Mouse (Mus musculus) B cell, adult 2 months (primary cell): ENCODE data around the gene Rnaset2b.
"Not testable (repeated sequence)": the region's sequence is repeated elsewhere in the genome, so short reads cannot be mapped to it uniquely, and the experiment has no call there.

ENCODE experiments used
- DNase-seq, 2 experiments: peaks; one replicate each; pipeline ENCODE4 v3.0.0; 2022

The Rnaset2b gene

GRCm38 (mm10) chr17:6986118-6986517 is 15.7 kb downstream of the Rnaset2b start:
- DNase-seq = not testable (repeated sequence)

DNA sequence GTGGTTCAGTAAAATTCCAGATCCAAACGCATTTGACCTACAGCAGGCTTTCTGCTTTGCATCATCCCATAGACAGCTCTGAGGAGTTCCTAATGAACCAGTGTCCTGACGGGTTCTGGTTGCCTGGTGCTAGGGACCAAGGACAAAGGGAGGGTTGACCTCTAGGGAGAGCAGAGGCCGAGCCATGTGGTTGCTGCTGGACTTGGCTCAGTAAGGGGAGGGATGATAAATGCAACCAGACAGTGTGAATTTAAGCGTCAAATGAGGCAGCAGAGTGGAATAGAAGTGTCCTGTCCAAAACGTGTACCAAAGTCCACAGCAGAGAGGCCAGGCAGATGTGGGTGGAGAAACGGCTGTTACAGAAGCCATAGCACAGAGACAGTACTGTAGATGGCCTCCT is 25.1 kb downstream of the Rnaset2b start:
- not testable (repeated sequence) for DNase-seq

DNA sequence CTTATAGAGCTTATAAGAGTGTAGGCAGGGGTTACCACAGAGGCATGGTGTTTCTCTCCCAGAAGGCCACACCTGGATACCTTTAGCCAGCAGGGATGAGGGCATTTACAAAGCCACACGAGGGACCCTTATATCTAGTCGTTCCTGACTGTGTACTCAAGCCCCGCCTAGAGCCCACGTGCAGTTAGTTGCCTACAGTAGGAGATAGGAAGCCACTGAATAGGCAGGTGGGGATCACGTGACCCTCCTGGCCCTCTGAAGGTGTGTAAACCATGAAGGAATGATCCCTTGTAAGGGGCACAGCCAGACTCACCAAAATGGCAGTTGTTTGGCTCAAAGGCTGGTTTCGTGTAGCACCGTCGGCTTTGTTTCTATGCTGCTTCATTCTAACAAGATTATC is 26.4 kb downstream of the Rnaset2b start:
- not testable (repeated sequence) for DNase-seq

DNA sequence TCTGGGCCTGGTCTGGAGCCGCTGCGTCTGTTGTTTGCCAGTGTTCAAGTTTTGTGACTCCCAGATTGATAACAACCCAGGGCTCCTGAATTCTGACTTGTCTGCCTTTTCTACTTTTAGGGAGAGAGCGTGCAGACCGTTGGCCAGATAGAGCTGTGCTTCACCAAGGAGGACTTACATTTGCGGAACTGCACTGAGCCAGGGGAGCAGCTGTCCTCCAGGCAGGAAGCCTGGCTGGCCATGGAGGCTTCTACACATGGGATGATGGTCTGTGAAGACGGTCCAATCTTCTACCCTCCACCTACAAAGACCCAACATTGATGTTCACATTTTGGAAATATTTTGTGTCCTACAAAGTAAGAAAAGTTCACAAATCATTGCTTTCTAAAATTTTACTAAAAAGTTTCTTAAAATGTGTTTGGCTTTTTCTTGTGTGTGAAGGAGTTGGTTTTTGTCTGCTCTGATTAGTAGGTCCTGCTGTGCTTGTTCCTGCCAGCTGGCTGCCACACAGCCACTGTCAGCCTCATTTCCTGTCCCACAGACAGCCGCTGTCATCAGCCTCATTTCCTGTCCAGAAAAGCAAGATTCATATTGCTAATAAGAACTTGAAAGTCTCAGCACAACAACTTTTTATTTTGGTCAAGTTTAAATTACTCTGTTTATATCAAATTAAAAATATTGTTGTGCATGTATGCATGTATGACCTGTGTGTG is 27.5 kb downstream of the Rnaset2b start:
- not testable (repeated sequence) for DNase-seq

DNA sequence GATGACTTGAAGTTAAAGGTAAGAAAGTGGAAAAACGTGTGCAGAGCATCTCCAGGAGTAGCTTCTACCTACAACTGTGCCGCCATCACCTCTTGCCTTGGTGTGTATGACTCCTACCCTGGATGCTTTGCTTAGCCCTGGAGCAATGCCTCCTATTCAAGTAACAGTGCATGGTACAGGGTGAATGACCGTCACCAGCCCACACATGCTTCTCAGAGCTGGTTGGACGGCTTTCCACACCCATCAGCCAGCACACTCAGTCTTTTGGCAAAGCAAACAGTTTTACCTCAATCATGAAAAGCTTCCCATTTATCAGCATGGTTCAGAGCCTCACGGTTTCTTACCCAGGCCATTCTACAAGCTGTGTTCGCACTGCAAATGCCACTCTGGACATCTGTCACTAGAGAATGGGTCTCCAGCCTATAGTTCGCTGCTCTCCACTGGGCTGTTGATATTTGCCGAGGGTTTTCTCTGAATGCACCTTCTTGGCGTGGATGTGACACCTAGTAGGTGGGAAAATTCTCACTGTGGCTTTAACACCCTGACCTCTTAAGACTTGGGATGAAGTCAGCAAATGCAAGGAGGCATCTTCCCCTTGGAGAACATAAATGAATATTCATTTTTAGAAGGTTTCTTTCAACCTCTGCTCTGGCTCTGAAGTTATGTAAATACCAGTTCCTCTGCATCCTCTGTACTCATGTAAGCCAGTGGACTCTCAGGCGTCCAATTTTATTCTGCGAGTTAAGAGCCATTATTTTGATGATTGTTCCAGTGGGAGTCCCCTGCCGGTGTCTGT is 31.6 kb downstream of the Rnaset2b start:
- not testable (repeated sequence) for DNase-seq

GRCm38 (mm10) chr17:7003392-7003791 is 33.0 kb downstream of the Rnaset2b start:
- not testable (repeated sequence) for DNase-seq

DNA sequence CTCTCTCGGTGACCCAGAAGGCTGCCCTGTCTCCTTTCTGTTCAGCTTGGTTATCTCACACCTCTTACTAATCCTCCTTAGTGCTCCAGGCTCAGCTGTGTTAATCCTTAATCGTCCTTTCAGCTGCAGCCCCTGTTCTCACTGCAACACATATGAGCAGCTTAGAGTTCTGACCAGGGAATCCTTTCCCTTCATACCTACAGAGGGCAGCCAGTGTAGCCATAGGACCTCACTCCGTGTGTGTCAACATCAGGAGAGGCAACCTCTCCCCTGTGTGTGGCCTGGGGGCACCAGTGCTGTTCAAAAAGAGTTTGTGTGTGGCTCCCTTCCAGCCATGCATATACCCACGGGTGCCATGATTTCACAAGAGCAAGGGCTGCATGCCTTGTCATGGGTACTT is 35.2 kb downstream of the Rnaset2b start:
- not testable (repeated sequence) for DNase-seq

DNA sequence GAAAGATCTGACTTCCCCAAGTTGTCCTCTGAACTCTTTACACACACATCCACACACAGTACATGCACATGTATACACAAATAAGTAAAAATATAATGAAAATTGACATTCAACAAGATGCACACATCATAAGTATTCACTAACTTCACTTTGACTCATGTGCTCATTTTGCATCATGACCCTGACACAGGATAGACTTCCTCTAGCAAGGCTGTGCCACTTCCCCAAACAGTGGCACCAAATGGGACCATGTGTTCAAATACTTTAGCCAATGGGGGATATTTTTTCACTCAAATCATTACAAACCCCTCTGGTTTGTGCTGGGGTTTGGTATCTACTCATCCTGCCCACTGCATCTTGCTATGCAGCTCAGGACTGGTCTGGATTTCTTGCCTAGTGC is 38.5 kb downstream of the Rnaset2b start:
- DNase-seq = not testable (repeated sequence)

GRCm38 (mm10) chr17:7009440-7009839 is 39.0 kb downstream of the Rnaset2b start:
- DNase-seq = not testable (repeated sequence)

DNA sequence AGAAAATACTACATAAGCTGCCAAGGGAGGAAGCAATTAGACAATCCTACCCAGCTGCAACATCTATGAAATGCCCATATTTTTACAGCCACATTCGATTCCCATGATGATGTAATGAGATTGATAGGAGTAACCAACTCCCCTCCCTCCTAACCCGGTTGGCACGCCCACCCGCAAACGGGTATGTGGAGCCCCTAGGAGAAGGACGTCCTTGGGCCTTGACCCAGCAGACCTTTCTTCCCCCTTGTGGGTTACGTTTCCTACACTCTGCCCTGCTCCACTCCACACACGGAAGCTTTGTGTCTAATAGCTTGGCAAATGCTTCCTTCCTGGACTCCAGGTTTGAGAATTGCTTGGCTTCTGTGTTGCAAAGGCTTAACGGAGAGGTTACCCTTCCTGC is 39.5 kb downstream of the Rnaset2b start:
- not testable (repeated sequence) for DNase-seq

- not testable (repeated sequence) for DNase-seq
Measured at GRCm38 (mm10) chr17:7014190-7014589, 43.8 kb downstream of the Rnaset2b start.

DNA sequence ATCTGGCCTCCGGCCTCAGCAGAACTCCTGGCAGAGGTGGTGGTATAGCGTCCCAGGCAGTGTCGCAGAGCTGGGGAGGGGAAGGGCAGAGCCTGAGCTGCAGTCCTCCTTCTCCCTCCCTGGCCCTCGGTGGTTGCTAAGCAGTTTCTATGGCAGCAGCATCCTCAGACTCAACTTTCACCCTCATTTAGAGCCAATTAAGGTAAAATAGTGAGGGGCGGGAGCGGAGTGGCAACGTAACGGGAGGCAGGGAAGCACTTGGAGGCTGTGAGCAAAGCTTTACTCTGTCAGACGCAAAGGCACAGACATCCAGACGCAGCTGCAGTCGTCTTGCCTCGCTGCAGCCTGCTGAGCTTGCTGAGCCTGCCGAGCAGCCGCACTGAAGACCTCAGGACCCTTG is 54.8 kb downstream of the Rnaset2b start, which contains the start of gene Gm1604a:
Gene Gm1604a (plus strand): TSS at position 312 of the 400 bp plus-strand sequence.
- not testable (repeated sequence) for DNase-seq

- not testable (repeated sequence) for DNase-seq
Measured at GRCm38 (mm10) chr17:7025764-7026346, 55.4 kb downstream of the Rnaset2b start.

DNA sequence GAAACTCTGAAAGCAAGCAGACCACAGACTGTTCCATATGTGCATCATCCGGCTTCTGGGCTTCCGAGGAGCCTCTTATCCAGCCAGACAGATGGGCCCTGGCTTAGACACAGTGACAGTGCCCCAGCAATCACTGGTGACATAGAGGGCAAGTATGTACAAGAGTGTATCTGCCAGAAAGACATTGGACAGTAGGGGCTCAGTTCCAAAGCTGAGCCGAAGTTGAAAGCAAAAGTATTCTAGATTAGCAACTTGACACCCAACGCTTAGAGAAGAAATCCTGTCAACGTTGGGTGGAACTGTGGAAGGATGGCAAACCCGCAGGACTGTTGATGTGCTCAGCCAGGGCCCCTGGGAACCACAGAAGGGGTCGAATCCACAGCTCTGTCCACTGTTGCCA is 59.8 kb downstream of the Rnaset2b start:
- DNase-seq = not testable (repeated sequence)

DNA sequence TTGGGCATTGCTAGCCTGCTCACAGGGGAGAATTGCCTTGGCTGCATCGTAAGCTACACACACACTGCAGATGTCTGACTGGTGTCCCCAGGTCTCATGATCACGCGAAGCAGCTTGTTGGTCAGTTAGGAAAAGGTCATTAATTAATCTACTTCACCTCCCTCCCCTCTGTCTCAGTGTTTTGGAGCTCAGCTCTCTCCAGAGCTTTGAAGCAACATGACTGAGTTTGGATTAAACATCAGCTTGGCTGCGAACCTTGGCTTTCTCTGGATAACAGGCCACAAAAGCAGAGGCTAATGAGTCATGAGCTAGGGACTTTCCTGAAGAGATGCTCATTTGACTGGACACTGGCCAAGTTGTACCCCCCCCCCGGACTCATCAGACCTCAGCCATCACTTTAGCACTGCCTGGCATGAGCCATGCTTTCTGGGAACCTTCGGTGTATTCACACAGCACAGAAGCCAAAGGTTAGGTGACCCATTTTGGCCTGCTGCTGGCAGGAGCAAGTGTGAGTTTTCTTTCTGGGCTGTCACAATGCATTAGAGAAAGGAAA is 60.3 kb downstream of the Rnaset2b start:
- not testable (repeated sequence) for DNase-seq

GRCm38 (mm10) chr17:7033192-7034166 is 63.0 kb downstream of the Rnaset2b start:
- not testable (repeated sequence) for DNase-seq
